Mouse (Mus musculus) G1E (cell line): ENCODE results near the gene Exo5.

Experiments used
- CTCF ChIP-seq: IDR thresholded peaks from 2 replicates; pipeline ENCODE4 v1.5.1; 2012; ENCODE audit warnings: low read depth, low read length, inconsistent platforms, mixed read lengths
- GATA1 ChIP-seq: IDR thresholded peaks from 2 replicates; pipeline ENCODE4 v1.6.1; 2012; ENCODE audit warnings: borderline replicate concordance, low read length, inconsistent platforms, mixed read lengths
- GATA2 ChIP-seq: IDR thresholded peaks from 2 replicates; pipeline ENCODE4 v1.6.1; 2012; ENCODE audit warnings: low read depth, low read length, inconsistent platforms, borderline replicate concordance
- POLR2AphosphoS5 ChIP-seq: IDR thresholded peaks from 2 replicates; pipeline ENCODE4 v1.6.1; 2012; ENCODE audit warnings: low read depth, low read length, inconsistent platforms; ENCODE audit not compliant: insufficient replicate concordance
- TAL1 ChIP-seq: conservative IDR thresholded peaks from 2 replicates; pipeline ENCODE4 v1.6.1; 2012; ENCODE audit warnings: low read depth, low read length, inconsistent platforms, mixed read lengths

DNA sequence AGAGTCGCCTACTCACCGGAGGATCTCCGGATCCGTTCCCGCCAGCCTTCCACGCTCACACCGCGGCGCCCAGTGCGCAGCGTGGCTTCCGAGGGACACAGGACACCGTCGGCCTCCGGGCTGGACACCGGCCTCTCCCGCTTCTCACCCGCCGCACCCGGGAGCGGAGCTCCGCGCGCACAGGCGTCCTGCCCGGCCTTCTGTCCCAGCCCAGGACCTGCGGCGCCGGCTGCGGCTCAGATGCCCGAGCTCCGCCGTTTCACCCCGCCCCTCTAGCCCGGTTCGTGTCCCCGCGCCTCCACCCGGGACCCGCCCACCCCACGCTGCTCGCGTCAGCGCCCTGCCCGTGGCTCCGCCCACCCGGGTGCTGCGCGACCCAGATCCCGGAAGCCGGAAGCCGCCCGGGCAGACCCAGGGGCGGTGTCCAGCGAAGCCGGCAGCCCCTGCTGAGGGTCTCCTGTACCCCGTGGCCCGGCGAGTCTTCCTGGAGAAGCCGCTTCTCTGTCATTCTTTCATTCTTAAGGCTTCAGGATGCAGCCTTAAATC, 26.7 kb upstream of the Exo5 start, which contains the start of gene Zfp69:
- TF ChIP-seq CTCF (no peak), GATA1 (no peak), POLR2AphosphoS5 (no peak), GATA2 (no peak), TAL1 (no peak)
